Mouse (Mus musculus) G1E (cell line): ENCODE measurements at regions not wholly inside any gene's neighbourhood (a gene's known extent, or its start where the extent isn't known, plus 50 kb on each side); places are given as distances from the start of the nearest gene placed in this dataset.

Source experiments
- CTCF ChIP-seq: IDR thresholded peaks from 2 replicates; pipeline ENCODE4 v1.5.1; 2012; ENCODE audit warnings: low read depth, low read length, inconsistent platforms, mixed read lengths
- POLR2AphosphoS5 ChIP-seq: IDR thresholded peaks from 2 replicates; pipeline ENCODE4 v1.6.1; 2012; ENCODE audit warnings: low read depth, low read length, inconsistent platforms; ENCODE audit not compliant: insufficient replicate concordance
- TAL1 ChIP-seq: conservative IDR thresholded peaks from 2 replicates; pipeline ENCODE4 v1.6.1; 2012; ENCODE audit warnings: low read depth, low read length, inconsistent platforms, mixed read lengths

- TF ChIP-seq POLR2AphosphoS5 (no peak), CTCF (no peak), TAL1 (no peak)
These were observed 125.8 kb upstream of the Intu start for GRCm38 (mm10) chr3:40405095-40405948.
